Mouse (Mus musculus): ENCODE results near the gene 1190005I06Rik.

1190005I06Rik gene

DNA sequence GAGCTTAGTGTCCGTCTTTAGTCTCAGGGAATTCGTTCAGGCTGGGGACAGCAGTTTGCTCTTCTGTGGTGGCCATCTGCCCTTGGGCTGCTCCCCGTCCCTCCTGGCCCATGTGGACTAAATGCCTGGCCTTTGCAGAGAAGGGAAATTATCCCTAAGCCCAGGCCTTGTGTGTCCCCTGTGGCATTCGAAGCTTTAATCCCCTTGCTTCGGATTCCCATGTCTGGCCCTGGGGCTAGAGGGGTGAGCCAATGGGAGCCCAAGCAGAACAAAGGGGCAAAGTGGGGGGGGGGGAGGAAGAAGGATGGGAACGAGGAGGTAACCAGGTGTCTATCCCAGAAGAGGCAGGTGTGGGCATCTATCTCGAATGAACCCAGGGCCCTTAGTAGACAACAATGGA, at the start of gene 1190005I06Rik:
1190005I06Rik (minus strand) TSS at position 101 of the 400 bp plus-strand sequence.
- no peak for DNase-seq

DNA sequence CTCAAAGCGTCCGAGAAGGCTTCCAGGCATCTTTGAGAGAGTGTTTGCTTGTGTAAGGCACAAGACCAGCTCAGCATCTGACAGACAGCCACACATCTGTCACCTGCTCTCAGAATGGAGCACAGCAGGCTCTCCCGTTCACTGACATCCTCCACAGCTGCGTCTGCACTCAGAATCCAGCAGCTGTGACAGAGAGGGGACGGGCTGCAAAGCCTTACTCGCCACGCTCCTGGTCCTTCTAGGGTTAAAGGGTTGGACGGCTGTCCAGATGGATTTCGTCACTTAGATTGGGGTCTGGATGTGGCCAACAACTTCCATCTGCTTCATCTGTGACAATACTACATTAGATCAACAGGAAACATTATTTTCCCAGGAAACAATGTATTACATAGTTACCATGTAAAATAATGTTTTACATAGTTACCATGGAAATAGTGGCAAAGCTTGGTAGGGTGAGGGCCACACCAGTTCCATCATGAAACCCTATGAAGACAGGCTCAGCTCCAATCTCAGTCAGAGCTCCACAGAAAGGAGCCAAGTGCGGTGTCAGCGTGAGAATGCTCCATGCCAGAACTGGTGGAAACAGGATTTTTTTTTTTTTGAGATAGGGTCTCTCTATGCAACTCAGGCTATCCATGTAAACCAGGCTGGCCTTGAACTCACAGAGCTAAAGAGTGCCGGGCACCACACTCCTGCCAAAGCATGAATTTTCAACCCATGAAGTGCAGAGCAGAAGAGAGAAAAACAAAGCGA, 49.1 kb upstream of the 1190005I06Rik start:
- peak; percentile 67 for DNase-seq

DNA sequence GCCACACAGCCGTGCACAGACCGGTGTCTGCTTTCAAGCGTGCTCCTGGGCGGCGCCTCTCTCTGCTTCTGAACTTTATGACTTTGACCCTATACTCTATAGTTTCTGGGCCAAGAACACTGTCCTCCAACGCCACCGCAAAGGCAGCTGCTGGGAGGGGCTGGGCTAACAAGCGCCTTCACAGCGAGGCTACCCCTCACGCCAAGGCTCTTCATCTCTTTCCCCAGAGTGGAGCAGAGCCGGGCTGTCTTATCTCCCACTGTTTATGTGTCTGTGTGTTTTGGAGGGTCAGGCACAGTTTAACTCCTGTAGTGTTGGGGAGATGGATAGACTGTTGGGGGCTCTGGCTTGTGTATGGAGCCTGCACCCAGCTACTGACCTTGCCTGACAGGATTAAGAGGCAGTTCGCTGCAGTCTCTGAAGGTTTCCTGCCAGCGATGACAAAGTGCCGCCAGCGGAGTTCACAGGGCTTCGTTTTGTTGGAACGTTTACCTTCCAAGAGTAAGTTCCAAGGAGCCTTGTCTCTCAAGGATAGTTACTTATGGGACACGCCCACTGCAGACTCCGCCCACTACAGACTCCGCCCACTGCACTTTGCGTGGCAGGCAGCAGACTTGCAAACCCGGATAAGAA, 46.5 kb upstream of the 1190005I06Rik start:
- DNase-seq = peak; percentile 51

DNA sequence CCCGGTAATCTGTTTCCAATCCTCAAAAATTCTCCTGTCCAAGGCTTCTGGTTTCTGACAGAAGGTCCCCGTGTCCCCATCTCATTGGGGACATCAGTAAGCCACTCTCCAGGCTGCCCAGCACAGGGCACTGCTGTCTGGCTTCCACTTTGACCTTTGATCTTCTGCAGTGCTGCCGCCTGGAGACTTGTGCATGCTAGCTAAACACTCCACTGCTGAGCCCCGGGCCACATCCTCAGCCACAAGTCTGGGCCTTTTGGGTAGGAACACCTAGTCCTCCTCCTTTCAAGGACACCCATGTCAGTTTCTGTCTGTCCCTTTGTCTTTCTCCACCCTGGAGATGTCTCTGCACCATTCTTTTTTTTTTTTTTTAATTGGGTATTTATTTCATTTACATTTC, 45.5 kb upstream of the 1190005I06Rik start:
- DNase-seq = no peak

DNA sequence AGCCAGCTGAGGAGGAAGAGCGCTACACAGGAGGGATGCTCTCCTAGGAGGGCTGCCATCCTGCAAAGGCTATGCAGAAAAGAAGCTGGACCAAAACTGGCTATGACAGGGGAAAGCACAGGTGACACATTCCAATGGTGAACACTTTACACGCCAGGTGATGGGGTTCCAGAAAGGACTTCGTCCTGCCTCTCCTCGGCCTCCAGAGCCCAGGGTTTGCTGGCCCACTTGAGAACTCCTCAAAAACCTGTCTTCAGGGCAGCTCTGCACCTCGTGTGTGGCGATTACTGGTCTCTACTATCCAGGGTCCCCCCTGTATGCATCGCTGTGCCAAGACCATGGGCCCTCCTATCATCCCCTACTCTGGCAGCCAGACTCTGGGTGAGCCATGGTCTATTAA, 41.1 kb upstream of the 1190005I06Rik start:
- no peak for DNase-seq

DNA sequence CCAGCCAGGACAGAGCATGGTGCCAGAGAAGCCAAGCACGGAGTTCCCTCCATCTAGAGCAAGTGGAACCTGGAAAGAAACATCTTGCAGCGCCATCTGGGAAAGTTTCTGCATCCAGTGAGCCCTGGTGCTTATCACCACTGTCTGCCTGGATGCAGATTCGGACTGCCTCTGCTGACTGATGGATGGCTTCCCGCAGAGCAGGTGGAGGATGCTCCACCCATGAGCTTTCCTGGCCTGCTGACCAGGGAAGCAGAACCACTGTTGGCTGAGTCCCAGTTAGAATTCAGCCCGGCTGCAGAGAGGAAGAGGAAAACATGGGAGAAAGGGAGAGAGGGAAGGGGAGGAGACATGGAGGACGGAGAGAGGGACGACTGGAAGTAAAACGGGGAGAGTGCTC, 40.4 kb upstream of the 1190005I06Rik start:
- no peak for DNase-seq

DNA sequence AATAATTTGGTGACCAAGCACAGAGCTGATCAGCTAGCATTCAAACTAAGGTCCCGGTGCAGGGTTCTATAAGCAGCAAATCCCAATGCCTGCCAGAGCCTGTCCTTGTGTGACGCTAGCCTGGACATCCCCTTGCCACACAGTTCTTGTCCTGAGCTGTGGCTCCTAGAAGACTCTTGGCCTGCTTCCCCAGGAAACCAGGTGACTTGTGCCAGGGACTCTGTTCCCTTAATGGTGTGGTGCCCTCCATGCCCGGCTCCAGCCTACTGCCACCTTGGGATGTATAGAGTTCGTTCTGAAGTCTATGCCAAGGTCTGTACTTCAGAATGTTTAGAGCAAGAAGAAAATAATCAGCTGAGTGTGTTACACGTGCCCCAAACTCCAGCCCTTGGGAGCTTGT, 39.1 kb upstream of the 1190005I06Rik start:
- no peak for DNase-seq

DNA sequence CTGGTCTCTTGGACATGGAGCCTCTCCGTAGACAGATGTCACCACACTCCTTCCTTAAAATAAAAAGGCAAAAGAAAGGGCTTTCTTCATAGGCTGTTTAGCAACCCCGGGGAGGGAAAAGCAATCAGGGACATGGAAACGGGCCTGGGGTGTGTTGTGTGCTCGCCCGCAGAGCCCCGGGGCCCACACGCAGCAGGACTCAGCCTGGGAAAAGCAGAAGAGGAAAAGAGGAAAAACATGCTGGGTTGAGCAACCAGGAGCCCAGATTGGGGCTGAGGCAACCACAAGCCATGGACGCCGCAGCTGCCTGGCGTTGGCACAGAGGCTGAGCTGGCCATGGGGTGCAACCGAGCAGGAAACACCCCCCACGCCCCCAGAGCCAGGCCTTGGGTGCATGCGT, 38.6 kb upstream of the 1190005I06Rik start:
- no peak for DNase-seq

DNA sequence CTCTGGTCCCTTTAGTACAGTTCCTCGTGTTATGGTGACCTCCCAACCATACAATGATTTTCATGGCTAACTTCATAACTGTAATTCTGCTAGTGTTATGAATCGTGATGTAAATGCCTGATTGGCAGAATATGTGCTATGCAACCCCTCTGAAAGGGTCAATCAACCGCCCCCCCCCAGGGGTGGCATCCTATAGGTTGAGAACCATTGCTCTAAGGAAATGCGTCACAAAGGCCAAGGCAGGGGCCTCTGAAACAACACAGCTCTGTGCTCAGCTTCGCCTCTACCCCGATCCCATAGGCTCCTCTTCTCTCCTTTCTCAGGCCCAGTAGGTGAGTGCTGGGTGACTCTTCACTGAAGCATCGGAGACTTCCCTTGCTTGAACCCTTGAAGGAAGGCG, 38.2 kb upstream of the 1190005I06Rik start:
- DNase-seq = no peak

DNA sequence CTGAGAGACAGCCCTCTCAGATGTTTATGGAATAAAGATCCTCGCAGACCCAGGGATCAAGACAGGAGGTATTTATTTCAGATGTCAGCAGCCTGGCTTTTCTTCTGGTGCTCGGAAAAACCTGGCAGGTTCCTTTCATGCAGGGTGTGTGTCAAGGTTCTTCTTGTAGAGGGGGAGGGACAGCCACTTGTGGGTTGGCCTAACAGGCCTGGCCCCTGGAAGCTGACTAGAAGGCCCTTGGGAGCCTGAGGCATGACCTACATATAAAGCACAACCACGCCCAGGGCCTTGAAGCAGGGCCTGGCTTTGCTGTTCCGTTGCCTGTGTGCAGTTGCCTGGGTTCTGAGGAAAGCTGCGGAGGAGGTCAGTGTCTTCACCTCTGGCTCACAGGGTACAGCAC, 37.7 kb upstream of the 1190005I06Rik start:
- no peak for DNase-seq

DNA sequence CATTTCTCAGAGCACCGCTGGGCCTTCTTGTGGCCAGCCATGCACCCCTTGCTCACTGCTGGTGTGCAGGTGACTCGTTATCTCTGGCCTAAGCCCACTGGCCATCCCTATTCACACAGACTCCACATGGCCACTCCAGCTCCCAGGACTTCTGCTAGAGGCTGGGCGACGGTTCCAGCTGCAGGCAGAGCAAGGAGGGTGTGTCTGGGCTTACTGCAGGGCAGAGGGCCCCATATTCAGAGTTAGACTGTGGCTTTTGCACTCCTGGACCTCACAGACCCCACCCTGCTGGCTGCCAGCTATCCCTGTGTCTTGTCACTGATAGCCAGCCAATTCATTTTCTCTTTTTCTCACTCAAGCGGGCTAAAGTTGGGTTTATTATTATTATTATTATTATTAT, 36.6 kb upstream of the 1190005I06Rik start:
- no peak for DNase-seq

DNA sequence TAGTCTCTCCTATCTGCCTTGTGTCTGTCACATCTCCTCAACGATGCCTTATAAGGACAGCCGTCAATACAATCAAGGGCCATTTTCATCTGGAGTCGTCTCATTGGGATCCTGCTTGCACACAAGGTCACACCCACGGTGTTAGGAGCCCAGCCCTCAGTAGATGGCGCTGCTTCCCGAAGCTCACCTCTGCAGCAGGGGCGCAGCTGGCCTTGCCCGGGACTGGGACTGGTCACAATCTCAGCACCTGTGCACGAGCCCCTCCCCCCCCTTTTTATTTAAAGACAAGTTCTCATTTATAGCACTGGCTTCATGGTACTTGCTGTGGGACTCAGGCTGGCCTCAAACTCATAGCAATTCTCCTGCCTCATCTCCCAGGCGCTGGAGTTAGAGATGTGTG, 36.2 kb upstream of the 1190005I06Rik start:
- peak; percentile 90 for DNase-seq

DNA sequence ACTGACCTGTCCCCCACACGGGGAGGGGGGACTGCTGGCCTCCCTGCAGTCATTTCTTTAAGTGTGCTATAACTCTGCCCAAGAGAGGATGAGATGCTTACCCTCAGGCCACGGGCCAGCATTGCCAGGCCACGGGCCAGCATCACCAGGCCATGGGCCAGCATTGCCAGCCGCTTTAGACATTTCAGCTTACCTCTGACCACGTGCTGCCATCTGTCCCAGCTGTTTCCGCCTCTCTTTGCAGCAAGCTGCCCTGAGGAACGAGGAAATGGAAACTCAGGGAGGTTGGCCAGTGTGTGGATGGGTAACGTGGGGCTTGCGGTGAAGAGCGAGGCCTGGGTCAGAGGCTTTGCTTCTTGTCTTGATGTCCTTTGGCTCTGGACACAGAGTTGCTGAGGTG, 33.7 kb upstream of the 1190005I06Rik start:
- DNase-seq = no peak

DNA sequence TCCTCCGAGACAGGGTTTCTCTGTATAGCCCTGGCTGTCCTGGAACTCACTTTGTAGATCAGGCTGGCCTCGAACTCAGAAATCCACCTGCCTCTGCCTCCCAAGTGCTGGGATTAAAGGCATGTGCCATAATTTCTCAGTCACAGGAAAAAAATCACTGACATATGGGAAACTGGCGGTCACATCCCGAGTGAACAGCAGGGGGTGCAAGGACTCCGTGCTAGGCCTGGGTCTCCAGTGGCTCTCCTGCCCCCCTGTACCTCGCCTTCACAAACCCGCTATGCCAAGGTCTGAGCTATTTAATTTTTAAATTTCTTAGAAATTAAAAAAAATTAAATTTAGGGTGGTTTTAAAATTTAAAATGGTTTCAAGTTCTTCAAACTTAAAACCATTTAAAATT, 33.0 kb upstream of the 1190005I06Rik start:
- DNase-seq = peak; percentile 84

DNA sequence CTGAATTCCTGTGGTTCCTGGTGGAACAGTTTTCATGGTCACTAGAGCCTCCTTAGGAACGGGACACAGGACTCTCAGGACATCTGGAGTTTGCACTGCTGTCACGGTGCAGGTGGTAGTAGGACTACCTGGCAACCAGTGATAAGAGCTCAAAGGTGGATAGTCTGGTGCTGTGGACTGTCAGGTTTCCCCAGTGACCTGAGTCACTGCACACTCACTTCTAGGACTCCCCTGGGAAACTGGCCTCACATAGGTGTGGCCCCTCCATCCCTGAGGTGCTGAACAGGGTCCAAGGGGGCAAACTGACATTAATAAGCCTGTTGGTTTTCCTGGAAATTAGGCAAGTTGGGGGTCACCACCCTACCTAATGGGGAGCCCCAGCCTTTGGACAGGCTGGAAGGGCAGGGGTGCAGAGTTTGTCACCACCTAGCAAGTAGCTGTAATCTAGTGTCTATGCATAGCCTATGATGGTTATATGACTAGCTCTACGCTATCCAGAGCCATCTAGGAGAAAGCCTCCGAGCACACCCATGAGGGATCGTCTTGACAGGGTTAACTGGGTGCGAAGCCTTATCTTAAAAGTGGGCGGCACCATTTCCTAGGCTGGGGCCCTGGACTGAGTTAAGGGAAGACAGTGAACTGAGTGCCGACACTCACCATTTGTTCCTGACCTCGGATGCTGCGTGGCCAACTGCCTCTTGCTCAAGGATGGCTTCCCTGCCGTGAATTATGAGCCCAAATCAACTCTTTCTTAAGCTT, 32.4 kb upstream of the 1190005I06Rik start:
- DNase-seq = no peak

DNA sequence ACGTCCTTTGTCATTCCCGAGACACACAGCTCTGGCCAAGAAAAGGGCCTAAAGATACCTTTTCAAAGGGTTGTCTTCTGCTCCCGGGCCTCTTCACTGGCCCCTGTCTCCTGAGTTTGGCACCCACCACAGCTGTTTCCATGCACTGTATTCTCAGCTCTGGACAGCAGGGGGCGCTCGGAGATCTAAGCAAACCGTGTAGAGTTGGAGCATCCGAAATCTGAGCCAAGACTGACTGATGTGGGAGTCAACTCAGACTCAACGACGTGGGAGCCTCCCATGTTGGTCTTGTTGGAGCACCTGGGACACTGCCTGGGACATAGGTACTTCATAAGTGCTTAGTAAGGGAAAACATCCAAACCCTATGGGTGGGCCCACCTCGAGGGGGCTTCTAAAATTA, 31.0 kb upstream of the 1190005I06Rik start:
- DNase-seq = peak; percentile 93

DNA sequence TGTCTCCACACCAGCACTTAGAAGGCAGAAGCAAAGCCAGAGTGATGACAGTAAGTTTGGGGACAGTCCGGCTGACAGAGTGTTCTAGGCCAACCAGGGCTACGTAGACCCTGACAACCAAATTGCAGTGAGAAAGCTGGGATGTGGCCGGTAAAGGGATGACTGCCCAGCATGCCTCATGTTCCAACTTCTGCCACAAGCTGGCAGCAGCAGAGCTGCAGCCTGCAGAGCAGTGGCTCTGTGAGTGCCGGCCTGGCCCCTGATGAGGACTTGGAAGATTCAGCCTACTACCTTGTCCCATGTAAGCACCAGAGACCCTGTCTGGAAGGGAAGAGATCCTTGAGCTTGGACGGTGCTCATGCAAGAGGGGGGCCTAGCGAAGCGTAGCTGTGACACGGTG, 28.3 kb upstream of the 1190005I06Rik start:
- DNase-seq = no peak

DNA sequence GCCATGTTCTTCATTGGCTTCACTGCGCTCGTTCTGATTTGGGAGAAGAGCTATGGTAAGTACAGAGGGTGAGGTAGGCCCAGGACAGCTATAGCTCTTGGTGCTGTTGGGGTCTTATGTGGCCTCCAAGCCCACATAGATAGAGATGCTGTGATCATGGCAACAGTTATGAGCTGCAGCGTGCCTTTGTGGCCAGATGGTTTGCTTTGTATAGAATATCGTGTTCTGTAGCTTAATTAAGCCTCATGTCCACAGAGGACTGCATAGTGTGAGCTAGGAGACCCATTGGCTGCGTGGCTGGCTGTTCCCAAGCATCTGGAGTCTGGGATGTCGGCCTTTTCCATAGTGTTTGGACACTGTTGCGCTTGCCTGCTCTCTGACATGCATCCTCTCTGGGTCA, 25.9 kb upstream of the 1190005I06Rik start:
- no peak for DNase-seq

DNA sequence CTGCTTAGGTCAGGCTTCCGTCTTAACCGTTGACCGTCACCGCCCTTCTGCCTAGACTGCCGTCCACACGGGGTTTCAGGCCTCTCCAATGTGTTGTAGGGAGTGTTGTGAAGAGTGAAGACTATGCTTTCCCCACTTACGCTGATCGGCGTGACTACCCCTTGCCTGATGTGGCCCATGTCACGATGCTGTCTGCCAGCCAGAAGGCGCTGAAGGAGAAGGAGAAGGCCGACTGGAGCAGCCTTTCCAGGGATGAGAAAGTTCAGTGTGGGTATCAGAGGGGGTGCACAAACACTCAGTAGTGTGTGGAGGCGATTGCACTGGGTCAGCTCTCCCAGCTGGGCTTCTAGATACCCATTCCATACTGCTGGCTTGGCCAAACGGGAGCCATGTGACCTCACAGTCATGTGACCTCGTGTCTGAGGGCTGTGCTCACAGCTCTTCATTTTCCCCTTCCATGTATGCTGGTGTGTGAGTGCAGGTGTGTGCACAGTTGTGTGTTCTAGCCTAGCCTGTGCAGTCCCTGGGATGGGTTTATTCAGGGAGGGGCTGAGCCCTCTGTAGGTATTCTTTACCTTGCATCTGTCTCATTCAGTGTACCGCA, 25.3 kb upstream of the 1190005I06Rik start:
- DNase-seq = no peak

DNA sequence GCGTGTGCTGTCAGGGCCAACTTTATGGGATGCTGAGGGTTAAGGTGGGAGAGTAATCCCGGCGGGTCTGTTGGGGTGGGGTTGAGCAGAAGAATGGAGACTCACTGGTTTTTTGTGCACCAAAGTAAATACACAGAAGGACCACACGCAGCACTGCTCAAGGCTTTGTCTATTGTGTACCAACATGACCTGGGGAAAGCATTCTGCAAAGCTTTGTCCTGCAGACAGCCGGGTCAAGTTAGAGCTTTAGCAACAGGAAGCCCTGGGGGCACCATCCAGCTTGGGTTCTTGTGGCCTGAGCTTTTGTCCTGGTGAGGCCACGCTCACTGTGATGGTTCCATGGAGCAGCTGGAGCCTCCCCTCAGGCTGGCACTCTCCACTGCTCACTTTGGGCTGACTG, 24.3 kb upstream of the 1190005I06Rik start:
- no peak for DNase-seq

DNA sequence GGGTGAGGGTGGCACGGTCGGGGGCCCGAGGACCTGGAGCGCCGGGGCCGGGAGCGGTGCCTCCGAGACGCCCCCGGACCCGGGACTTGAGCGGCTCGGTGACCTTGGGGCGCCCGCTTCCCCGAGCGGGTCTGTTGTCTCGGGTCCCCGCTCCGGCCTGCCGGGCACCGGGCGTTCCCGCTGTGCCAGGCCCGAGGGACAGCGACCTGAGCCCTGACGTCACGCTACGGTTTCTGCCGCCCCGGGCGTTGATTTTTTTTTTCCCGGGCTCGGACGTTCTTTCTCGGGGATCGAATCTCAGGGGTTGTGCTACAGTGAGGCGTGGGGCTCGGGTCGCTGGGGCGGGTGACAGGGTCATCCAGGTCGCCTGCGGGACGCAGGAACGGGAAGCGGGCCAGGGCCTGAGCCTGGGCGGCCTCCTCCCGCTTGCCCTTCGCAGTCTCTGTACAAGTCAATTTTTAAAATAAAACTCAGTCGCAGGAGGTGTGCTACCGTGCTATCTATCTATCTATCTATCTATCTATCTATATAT, 21.0 kb upstream of the 1190005I06Rik start, which contains the start of gene Emc8:
Emc8 (minus strand) TSS at position 200 of the 532 bp plus-strand sequence.
- no peak for DNase-seq

DNA sequence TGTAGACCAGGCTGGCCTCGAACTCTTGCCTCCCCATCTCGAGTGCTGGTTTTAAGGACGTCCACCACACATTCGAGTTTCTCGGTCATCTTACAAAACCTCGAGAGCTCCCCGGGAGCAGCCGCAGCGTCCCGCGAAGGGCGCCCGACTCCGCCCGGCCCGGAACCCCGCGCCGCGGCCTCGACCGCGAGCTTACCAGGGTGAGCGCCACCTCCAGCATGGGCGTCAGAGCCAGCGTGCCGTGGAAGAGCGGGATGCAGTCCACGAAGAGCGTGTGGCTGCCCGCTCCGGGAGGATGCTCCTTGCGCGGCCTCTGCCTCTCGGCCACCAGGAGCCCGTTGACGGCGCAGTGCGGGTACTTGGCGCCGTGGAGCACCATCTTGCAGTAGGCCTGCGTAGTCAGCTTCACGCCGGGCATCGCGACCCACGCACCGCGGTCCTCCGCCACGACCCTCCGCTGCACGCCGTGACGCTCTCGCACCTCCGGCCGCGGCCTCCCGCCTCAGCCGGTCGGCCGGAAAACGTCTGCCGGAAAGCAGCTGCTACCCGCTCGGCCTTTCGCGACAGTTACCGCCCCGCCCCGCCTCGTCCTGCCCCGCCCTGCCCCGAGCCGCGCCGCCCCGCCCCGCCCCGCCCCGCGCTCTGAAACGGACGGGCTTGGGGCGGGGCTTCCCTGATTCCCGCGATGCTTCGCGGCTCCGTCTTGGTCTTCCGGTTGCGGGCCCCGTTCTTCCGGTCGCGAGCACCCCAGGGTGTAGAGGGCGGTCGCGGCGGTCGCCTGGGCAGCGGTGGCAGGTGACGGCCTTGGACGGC, 20.3 kb upstream of the 1190005I06Rik start, which contains the start of the genes Gm27021 and Cox4i1:
Gm27021 (minus strand) TSS at position 519 of the 813 bp plus-strand sequence.
Cox4i1 (plus strand) TSS at position 662 of the 813 bp plus-strand sequence.
- peak; percentile 98 for DNase-seq
